Mouse (Mus musculus) heart, embryonic 14.5 days (tissue): Measurements from ENCODE around the gene Srsf1. TPM values are rescaled to one million over a fixed set of nuclear protein-coding genes. Genes with fewer than 3 reads are reported as not detected.

ENCODE experiments used
- ATAC-seq: fragments of 200-750 bp; cut with Nextera tagmentation; 2 replicates; pipeline ENCODE4 v1.8.0; 2017; ENCODE audit warnings: low read depth, moderate TSS enrichment; ENCODE audit not compliant: insufficient number of reproducible peaks, insufficient read depth, low FRiP score
- H3K27ac ChIP-seq, 2 experiments: fragments of 200-500 bp in 1 of 2; fragments of 300-500 bp in 1 of 2; sonication (generic) in 1 of 2; replicated peaks in 1 of 2; 2 replicates each; pipeline ENCODE4 v1.5.1; 2012 to 2014; ENCODE audit warnings: low read depth in 2 of 2, low read length in 2 of 2, control low read depth in 1 of 2, mild to moderate bottlenecking in 1 of 2, mixed read lengths in 1 of 2; ENCODE audit not compliant: control insufficient read depth in 1 of 2, insufficient read depth in 1 of 2
- H3K27me3 ChIP-seq: fragments of 300-500 bp; sonication (generic); 2 replicates; pipeline ENCODE4 v1.6.1; 2014; ENCODE audit warnings: mild to moderate bottlenecking, low read length, control low read depth; ENCODE audit not compliant: control insufficient read depth, insufficient read depth
- H3K36me3 ChIP-seq: fragments of 300-500 bp; sonication (generic); 2 replicates; pipeline ENCODE4 v1.6.1; 2014; ENCODE audit warnings: mild to moderate bottlenecking, control low read depth, low read length, mixed read lengths; ENCODE audit not compliant: control insufficient read depth, insufficient read depth
- H3K4me1 ChIP-seq, 2 experiments: fragments of 200-500 bp in 1 of 2; fragments of 300-500 bp in 1 of 2; sonication (generic) in 1 of 2; 2 replicates each; pipeline ENCODE4 v1.6.1; 2012 to 2014; ENCODE audit warnings: low read length in 2 of 2, control low read depth in 1 of 2, mixed read lengths in 1 of 2; ENCODE audit not compliant: control insufficient read depth in 2 of 2, insufficient read depth in 2 of 2
- H3K4me2 ChIP-seq: fragments of 300-500 bp; sonication (generic); 2 replicates; pipeline ENCODE4 v1.6.1; 2014; ENCODE audit warnings: mild to moderate bottlenecking, low read length
- H3K4me3 ChIP-seq, 2 experiments: fragments of 200-500 bp in 1 of 2; fragments of 300-500 bp in 1 of 2; sonication (generic) in 1 of 2; 2 replicates each; pipeline ENCODE4 v1.5.1; 2012 to 2014; ENCODE audit warnings: low read length in 2 of 2, mild to moderate bottlenecking in 2 of 2, control low read depth in 1 of 2, low read depth in 1 of 2, moderate library complexity in 1 of 2; ENCODE audit not compliant: control insufficient read depth in 1 of 2, insufficient read depth in 1 of 2
- H3K9ac ChIP-seq: fragments of 300-500 bp; sonication (generic); 2 replicates; pipeline ENCODE4 v1.6.1; 2014; ENCODE audit warnings: mild to moderate bottlenecking, low read length
- H3K9me3 ChIP-seq: fragments of 300-500 bp; sonication (generic); 2 replicates; pipeline ENCODE4 v1.6.1; 2016; ENCODE audit warnings: low read length, control low read depth; ENCODE audit not compliant: control insufficient read depth
- WGBS: fragments of 180-500 bp; shearing (Covaris S2); extraction: QIAGEN DNeasy Blood & Tissue Kit; methylation state at CpG from one replicate; pipeline ENCODE4 v1.1.7; 2014; 5-methylcytosine and 5-hydroxymethylcytosine counted together
- polyA plus RNA-seq: library from polyadenylated mRNA; unstranded; fragments of >200 nt; fragmentation: Nextera tagmentation; extraction: Ambion mirVana; gene quantifications from 2 replicates; pipeline ENCODE4 v1.2.1, GENCODE M21; 2014

Gene Srsf1
- polyA plus RNA-seq, 1 experiment from 2014 or later: 192 TPM

DNA sequence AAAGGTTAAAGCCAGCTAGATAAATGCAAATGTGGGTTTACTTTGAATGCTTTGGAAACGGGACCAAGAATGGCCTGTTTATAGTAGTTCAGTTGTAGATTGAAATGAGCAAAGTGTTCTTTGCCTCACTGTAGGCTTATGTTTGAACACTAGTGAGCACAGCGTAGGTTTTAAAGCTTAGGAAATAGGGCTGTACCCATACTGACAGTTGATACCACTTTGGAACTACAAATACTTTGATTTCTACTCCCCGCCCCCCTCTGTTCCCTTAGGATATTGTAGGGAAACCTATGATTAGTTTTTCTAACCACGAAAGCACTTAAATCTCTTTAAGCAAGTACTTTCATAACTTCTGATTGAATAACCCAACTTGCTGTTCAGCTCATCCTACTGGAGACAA, 5.5 kb downstream of the Srsf1 start:
- Histone ChIP-seq H3K36me3 (peaks cover 53% of the 10 kb centered on the region), H3K9me3 (no peaks in the 10 kb centered on the region), H3K27me3 (no peaks in the 10 kb centered on the region), H3K4me1 (peaks cover 2 to 19% of the 10 kb centered on the region in 2 experiments; a peak in 3 of 4 replicates), H3K4me2 (no peak overlapping the region), H3K4me3 (no peak overlapping the region), H3K27ac (no peak overlapping the region), H3K9ac (no peak overlapping the region)
- WGBS: 86% methylated on average over 4 of the region's 4 CpGs
- ATAC-seq: no peak

DNA sequence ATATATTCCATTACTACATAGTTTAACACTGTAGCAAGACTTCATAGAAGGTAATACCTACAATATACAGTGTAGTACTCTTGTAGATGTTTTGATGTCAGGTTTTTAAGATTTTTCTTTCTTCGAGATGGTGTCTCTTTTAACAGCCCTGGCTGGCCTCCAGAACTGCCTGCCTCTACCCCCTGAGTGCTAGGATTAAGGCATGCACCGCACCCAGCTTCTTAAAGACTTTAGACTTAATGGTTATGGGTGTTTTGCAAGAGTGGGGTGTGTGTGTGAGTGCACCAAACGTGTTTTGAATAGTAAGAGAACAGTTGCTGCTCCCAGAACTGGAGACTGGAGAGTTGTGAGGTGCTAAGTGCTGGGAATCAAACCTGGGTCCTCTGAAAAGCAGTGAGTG, 6.6 kb downstream of the Srsf1 start:
- no peak for ATAC-seq
- Histone ChIP-seq H3K27ac (no peak overlapping the region), H3K4me3 (no peak overlapping the region), H3K9me3 (no peaks in the 10 kb centered on the region), H3K9ac (no peak overlapping the region), H3K4me2 (no peak overlapping the region), H3K4me1 (peaks cover 2 to 19% of the 10 kb centered on the region in 2 experiments; a peak in 3 of 4 replicates), H3K27me3 (no peaks in the 10 kb centered on the region), H3K36me3 (peaks cover 51% of the 10 kb centered on the region)
- WGBS: 73% methylated on average over 3 of the region's 3 CpGs

DNA sequence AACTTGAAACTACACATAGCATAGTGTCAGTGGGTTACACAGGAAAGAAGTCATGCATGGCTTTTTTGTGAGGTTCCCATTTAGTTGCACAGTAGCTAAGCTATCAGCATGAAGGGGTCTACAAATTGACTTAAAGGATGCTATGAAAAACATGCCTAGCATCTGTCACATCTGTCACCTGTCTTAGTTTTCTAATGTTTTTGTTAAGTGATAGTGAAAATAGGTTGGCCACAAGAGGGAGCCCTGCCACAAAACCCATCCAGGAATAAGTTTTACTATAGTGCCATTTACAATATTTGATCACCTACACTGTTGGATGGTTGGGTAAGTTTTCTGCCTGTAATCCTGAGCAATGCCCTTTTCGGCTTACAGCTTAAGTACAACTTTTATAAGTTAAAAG, 7.4 kb downstream of the Srsf1 start:
- no peaks in the 10 kb centered on the region for H3K27me3 ChIP-seq
- H3K36me3 ChIP-seq: peaks cover 44% of the 10 kb centered on the region
- WGBS: 76% methylated on average over 1 of the region's 1 CpGs
- no peak overlapping the region for H3K9ac ChIP-seq
- no peak overlapping the region for H3K4me3 ChIP-seq
- H3K4me2 ChIP-seq: no peak overlapping the region
- 0 out of 2 replicates have a peak, but pooled peaks have one; percentile 43 for ATAC-seq
- H3K27ac ChIP-seq: 0 out of 4 replicates have a peak overlapping the region, but pooled peaks of 1 of the 2 experiments have one; percentile 8
- H3K4me1 ChIP-seq: peaks cover 0 to 16% of the 10 kb centered on the region in 2 experiments; a peak in 2 of 4 replicates
- no peaks in the 10 kb centered on the region for H3K9me3 ChIP-seq

DNA sequence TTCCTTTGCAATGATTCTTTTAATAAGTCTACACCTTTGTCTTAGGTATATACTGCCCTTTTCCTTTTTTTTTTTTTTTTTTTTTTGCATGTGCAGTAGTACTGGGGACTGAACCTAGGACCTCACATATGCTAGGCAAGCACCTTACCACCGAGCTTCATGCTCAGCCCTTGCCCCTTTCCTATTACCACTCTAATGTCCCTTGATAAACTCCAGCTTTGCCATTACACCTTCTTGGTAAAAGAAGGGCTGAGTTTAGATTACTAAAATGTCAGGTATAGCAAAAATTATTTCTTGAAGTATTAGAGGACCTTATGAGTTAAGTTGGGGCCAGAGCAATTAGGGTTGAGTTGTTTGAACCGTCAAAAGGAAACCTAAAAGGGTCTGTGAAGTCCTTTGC, 8.6 kb downstream of the Srsf1 start:
- Histone ChIP-seq H3K4me1 (peaks cover 0 to 7% of the 10 kb centered on the region in 2 experiments; a peak in 1 of 4 replicates), H3K4me3 (no peak overlapping the region), H3K27ac (no peak overlapping the region), H3K9me3 (no peaks in the 10 kb centered on the region), H3K4me2 (no peak overlapping the region), H3K36me3 (peaks cover 32% of the 10 kb centered on the region), H3K9ac (no peak overlapping the region), H3K27me3 (no peaks in the 10 kb centered on the region)
- 80% methylated on average over 2 of the region's 2 CpGs for WGBS
- no peak for ATAC-seq

DNA sequence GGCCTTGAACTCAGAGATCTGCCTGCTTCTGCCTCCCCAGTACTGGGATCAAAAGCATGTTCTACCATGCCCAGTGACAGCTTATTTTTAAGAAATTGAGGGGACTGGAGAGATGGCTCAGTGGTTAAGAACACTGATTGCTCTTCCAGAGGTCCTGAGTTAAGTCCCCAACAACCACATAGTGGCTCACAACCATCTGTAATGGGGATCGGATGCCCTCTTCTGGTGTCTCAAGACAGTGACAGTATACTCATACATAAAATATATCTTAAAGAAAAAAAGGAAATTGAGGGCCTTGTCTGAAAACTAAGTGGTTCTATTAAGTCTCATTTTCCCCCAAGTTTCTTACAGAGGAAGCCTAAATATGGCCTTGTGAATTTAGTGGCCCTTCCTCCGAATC, 10.6 kb downstream of the Srsf1 start:
- H3K9ac ChIP-seq: no peak overlapping the region

DNA sequence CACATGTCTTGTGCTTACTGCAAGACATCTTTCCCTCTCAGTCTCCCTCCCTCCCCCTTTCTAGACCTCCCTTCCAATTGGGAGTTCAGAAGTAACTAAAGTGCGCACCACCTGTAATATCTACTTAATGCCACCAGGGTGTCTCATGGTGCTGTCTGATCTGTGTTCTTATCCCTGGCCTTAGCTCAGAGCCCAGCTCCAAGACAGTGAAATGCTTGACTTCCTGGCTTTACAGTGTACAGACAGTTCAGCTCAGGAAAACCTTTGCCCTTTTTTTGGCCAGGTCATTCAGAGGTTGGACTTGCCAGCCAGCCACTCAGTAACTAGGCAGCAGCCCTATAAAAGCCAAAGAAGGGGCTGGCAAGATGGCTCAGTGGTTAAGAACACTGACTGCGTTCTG, 12.0 kb downstream of the Srsf1 start:
- 49% methylated on average over 2 of the region's 2 CpGs for WGBS
- H3K4me1 ChIP-seq: 0 out of 4 replicates have a peak, but pooled peaks cover 0 to 3% of the 10 kb centered on the region in 2 experiments
- H3K4me3 ChIP-seq: no peak overlapping the region
- no peak overlapping the region for H3K4me2 ChIP-seq
- peak; percentile 66 for ATAC-seq
- peaks cover 8% of the 10 kb centered on the region for H3K36me3 ChIP-seq
- H3K9me3 ChIP-seq: no peaks in the 10 kb centered on the region
- no peaks in the 10 kb centered on the region for H3K27me3 ChIP-seq
- H3K9ac ChIP-seq: no peak overlapping the region
- no peak overlapping the region for H3K27ac ChIP-seq

More for the DNA sequence above, 10.6 kb downstream of the Srsf1 start:
- H3K4me1 ChIP-seq: 0 out of 4 replicates have a peak, but pooled peaks cover 0 to 3% of the 10 kb centered on the region in 2 experiments
- H3K9me3 ChIP-seq: no peaks in the 10 kb centered on the region
- 77% methylated on average over 2 of the region's 2 CpGs for WGBS
- H3K4me2 ChIP-seq: no peak overlapping the region
- H3K27me3 ChIP-seq: no peaks in the 10 kb centered on the region
- no peak overlapping the region for H3K4me3 ChIP-seq
- H3K36me3 ChIP-seq: peaks cover 16% of the 10 kb centered on the region
- ATAC-seq: no peak
- no peak overlapping the region for H3K27ac ChIP-seq

DNA sequence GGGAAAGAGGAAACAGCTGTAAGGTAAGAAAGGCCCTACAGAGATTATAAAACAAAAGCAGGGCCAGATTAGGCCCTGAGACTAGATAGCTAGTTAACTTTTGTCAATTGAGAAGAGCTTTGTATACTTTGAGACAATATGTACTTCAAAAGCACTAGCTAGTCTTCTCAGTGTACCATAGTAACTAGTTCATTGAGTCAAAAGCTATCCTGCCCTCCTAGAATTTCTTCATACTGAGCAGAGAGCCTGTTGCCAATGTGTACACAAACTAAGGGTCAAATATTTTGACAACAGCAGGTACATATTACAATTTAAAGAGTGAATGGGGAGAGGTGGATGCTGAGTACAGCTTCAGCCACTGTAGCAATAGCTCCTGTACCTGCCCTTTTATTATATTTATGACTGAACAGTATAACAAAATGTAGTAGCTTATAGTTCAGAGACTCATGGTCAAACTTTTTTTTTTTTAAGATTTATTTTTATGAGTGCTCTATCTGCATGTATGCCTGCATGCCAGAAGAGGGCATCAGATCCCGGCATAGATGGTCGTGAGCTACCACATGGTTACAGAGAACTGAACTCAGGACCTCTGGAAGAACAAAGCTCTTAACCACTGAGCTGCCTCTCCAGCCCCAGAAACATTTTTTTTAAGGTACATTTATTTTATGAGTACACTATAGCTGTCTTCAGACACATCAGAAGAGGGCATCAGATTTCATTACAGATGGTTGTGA, 14.9 kb downstream of the Srsf1 start:
- Histone ChIP-seq H3K27ac (no peak overlapping the region), H3K9me3 (no peaks in the 10 kb centered on the region), H3K4me3 (no peak overlapping the region), H3K9ac (no peak overlapping the region), H3K4me2 (no peak overlapping the region), H3K36me3 (no peaks in the 10 kb centered on the region), H3K4me1 (peaks cover 0 to 4% of the 10 kb centered on the region in 2 experiments; a peak in 1 of 4 replicates), H3K27me3 (no peaks in the 10 kb centered on the region)
- ATAC-seq: no peak
- 74% methylated on average over 2 of the region's 2 CpGs for WGBS
